Mouse (Mus musculus): ENCODE data around the gene Dst. TPM values are rescaled to one million over a fixed set of nuclear protein-coding genes. Genes with fewer than 3 reads are reported as not detected.

The Dst gene
- total RNA-seq, 2 experiments from 2014 or later, result 265 to 273 TPM

- DNase-seq (ENCODE audit: low spot score), result no peak
These were observed 323.0 kb downstream of the Dst start for GRCm38 (mm10) chr1:34231041-34231440.

GRCm38 (mm10) chr1:34236254-34236723 lies 328.3 kb downstream of the Dst start:
- peak; percentile 75 for DNase-seq (ENCODE audit: low spot score)

- no peak for DNase-seq (ENCODE audit: low spot score)
These were observed 329.2 kb downstream of the Dst start for GRCm38 (mm10) chr1:34237211-34237610.

GRCm38 (mm10) chr1:34237689-34238091 lies 329.7 kb downstream of the Dst start:
- no peak for DNase-seq (ENCODE audit: low spot score)

GRCm38 (mm10) chr1:34238231-34238630 lies 330.2 kb downstream of the Dst start:
- DNase-seq (ENCODE audit: low spot score), result no peak

GRCm38 (mm10) chr1:34244678-34245077 lies 336.7 kb downstream of the Dst start:
- no peak for DNase-seq (ENCODE audit: low spot score)

GRCm38 (mm10) chr1:34245951-34246641 lies 338.1 kb downstream of the Dst start:
- DNase-seq (ENCODE audit: low spot score), result peak; percentile 62

GRCm38 (mm10) chr1:34246642-34246987 lies 338.6 kb downstream of the Dst start:
- no peak for DNase-seq (ENCODE audit: low spot score)

- no peak for DNase-seq (ENCODE audit: low spot score)
These were observed 343.1 kb downstream of the Dst start for GRCm38 (mm10) chr1:34251137-34251536.

- DNase-seq (ENCODE audit: low spot score), result no peak
These were observed 344.2 kb downstream of the Dst start for GRCm38 (mm10) chr1:34252267-34252666.

GRCm38 (mm10) chr1:34253876-34254275 lies 345.9 kb downstream of the Dst start:
- no peak for DNase-seq (ENCODE audit: low spot score)

GRCm38 (mm10) chr1:34259898-34260297 lies 351.9 kb downstream of the Dst start:
- no peak for DNase-seq (ENCODE audit: low spot score)

GRCm38 (mm10) chr1:34261011-34261410 lies 353.0 kb downstream of the Dst start:
- DNase-seq (ENCODE audit: low spot score), result no peak

- no peak for DNase-seq (ENCODE audit: low spot score)
These were observed 360.5 kb downstream of the Dst start for GRCm38 (mm10) chr1:34268520-34268919.

GRCm38 (mm10) chr1:34269578-34269977 lies 361.6 kb downstream of the Dst start:
- no peak for DNase-seq (ENCODE audit: low spot score)

GRCm38 (mm10) chr1:34273922-34274321 lies 365.9 kb downstream of the Dst start:
- DNase-seq (ENCODE audit: low spot score), result no peak

- DNase-seq (ENCODE audit: low spot score), result peak; percentile 27
These were observed 367.8 kb downstream of the Dst start for GRCm38 (mm10) chr1:34275787-34276186.

- no peak for DNase-seq (ENCODE audit: low spot score)
These were observed 368.7 kb downstream of the Dst start for GRCm38 (mm10) chr1:34276756-34277155.

- DNase-seq (ENCODE audit: low spot score), result no peak
These were observed 369.2 kb downstream of the Dst start for GRCm38 (mm10) chr1:34277259-34277658.

- DNase-seq (ENCODE audit: low spot score), result no peak
These were observed 375.5 kb downstream of the Dst start for GRCm38 (mm10) chr1:34283502-34283901.

GRCm38 (mm10) chr1:34284979-34285378 lies 377.0 kb downstream of the Dst start:
- DNase-seq (ENCODE audit: low spot score), result no peak

- peak; percentile 17 for DNase-seq (ENCODE audit: low spot score)
These were observed 379.7 kb downstream of the Dst start for GRCm38 (mm10) chr1:34287731-34288130.

GRCm38 (mm10) chr1:34288181-34288580 lies 380.2 kb downstream of the Dst start:
- DNase-seq (ENCODE audit: low spot score), result no peak
